Mouse (Mus musculus) liver, embryonic 11.5 days (tissue): ENCODE results near the gene Cnpy1. TPM values are rescaled to one million over a fixed set of nuclear protein-coding genes. Genes with fewer than 3 reads are reported as not detected.
A peak's percentile ranks its signal among the peaks of the same experiment; 100 is the strongest.

Experiments used
- ATAC-seq: fragments of 200-750 bp; cut with Nextera tagmentation; replicated peaks from 2 replicates; pipeline ENCODE4 v1.8.0; 2017; ENCODE audit warnings: moderate number of reproducible peaks, mild to moderate bottlenecking, moderate TSS enrichment, moderate library complexity; ENCODE audit not compliant: low FRiP score
- DNase-seq: peaks from one replicate; pipeline ENCODE4 v3.0.0-alpha.2; 2017; ENCODE audit warnings: low spot score
- H3K27ac ChIP-seq: fragments of 300-500 bp; sonication (generic); 2 replicates; pipeline ENCODE4 v1.5.1; 2014; ENCODE audit warnings: mild to moderate bottlenecking, low read depth, low read length, control low read depth
- H3K27me3 ChIP-seq: fragments of 300-500 bp; sonication (generic); replicated peaks from 2 replicates; pipeline ENCODE4 v1.6.1; 2014; ENCODE audit warnings: low read length, mixed read lengths; ENCODE audit not compliant: control insufficient read depth, insufficient read depth
- H3K36me3 ChIP-seq: fragments of 300-500 bp; sonication (generic); 2 replicates; pipeline ENCODE4 v1.6.1; 2014; ENCODE audit warnings: mild to moderate bottlenecking, low read length, moderate library complexity, mixed read lengths; ENCODE audit not compliant: control insufficient read depth, insufficient read depth
- H3K4me1 ChIP-seq: fragments of 300-500 bp; sonication (generic); replicated peaks from 2 replicates; pipeline ENCODE4 v1.6.1; 2014; ENCODE audit warnings: low read length, mixed read lengths; ENCODE audit not compliant: control insufficient read depth, insufficient read depth
- H3K4me2 ChIP-seq: fragments of 300-500 bp; sonication (generic); 2 replicates; pipeline ENCODE4 v1.6.1; 2014; ENCODE audit warnings: mild to moderate bottlenecking, control low read depth, moderate library complexity
- H3K4me3 ChIP-seq: fragments of 300-500 bp; sonication (generic); 2 replicates; pipeline ENCODE4 v1.5.1; 2014; ENCODE audit warnings: low read depth, low read length, control low read depth
- H3K9ac ChIP-seq: fragments of 300-500 bp; sonication (generic); 2 replicates; pipeline ENCODE4 v1.6.1; 2014; ENCODE audit warnings: low read depth, low read length, control low read depth
- H3K9me3 ChIP-seq: fragments of 300-500 bp; sonication (generic); 2 replicates; pipeline ENCODE4 v1.6.1; 2016; ENCODE audit warnings: low read length, inconsistent platforms, mixed read lengths; ENCODE audit not compliant: control insufficient read depth
- WGBS: fragments of 180-500 bp; shearing (Covaris S2); extraction: QIAGEN DNeasy Blood & Tissue Kit; methylation state at CpG from one replicate; pipeline ENCODE4 v1.1.7; 2014; 5-methylcytosine and 5-hydroxymethylcytosine counted together
- polyA plus RNA-seq: library from polyadenylated mRNA; unstranded; fragments of >200 nt; fragmentation: Nextera tagmentation; extraction: Ambion mirVana; gene quantifications from 2 replicates; pipeline ENCODE4 v1.2.1, GENCODE M21; 2014

Gene Cnpy1
- polyA plus RNA-seq, 1 experiment from 2014 or later = 0.16 TPM

DNA sequence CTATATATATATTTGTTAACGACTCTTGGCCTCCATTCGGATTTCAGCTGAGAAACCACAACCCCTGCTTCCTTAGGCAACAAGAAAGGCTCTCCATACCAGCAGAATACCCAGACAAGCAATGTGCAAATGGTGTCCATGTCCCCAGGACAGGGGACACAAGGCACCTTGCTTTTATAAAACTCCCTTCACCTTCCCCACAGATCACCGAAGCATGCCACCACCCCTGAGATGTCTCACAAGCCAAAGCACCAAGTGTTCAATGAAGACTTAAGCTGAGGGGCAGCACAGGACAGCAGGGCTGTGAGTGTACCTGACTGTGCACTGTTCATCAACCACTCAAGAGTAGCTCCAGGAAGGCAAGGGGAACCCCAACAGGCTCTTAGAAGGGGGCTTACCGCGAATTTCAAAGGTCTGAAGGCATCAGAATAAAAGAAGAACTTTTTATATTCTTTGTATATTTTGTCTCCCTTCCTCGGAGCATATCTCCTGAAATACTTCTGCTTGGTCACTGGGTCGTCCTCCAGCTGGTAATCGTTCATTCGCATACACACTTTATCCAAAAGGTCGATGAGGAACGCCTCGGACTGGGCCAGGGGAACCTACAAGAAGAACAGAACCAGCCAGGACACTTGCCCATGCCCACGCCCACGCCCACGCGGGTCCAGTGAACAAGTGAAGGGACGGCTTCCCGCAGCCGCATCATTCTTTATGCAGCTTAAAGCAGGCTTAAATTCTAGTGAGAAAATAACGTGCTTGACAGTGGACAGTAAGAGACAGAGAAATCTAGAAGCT lies 36.7 kb downstream of the Cnpy1 start:
- Histone ChIP-seq H3K9me3 (no peaks in the 10 kb centered on the region), H3K27me3 (peaks cover 74% of the 10 kb centered on the region), H3K4me1 (no peaks in the 10 kb centered on the region; the same call in 1 of the 2 replicates), H3K4me2 (no peak overlapping the region), H3K9ac (no peak overlapping the region), H3K4me3 (no peak overlapping the region), H3K27ac (no peak overlapping the region), H3K36me3 (no peaks in the 10 kb centered on the region)
- DNase-seq = no peak
- no peak for ATAC-seq
- WGBS = 13% methylated on average over 20 of the region's 20 CpGs

DNA sequence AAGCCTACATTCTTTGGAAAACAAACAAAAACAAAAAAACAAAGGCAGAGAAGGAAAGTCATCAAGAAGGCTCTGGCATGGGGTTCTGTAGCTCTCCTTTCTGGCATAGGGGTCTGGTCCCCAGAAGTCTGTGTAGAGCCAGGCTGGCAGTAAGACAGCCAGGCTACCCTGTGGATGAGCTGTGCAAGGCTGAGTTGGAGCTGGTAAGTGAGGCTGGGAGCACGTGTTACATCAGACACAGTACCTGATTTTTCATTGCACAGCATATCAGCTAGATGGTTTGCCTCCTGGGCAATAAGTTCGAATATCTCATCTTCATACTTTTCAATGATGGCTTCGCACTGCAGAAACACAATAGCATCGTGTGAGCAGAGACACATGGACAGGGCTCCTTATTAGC lies 38.6 kb downstream of the Cnpy1 start:
- Histone ChIP-seq H3K4me2 (no peak overlapping the region), H3K27ac (no peak overlapping the region), H3K27me3 (peaks cover 77% of the 10 kb centered on the region), H3K4me3 (no peak overlapping the region), H3K36me3 (no peaks in the 10 kb centered on the region), H3K4me1 (no peaks in the 10 kb centered on the region; the same call in 1 of the 2 replicates), H3K9ac (no peak overlapping the region), H3K9me3 (no peaks in the 10 kb centered on the region)
- DNase-seq = no peak
- WGBS = 70% methylated on average over 4 of the region's 4 CpGs
- ATAC-seq = no peak

DNA sequence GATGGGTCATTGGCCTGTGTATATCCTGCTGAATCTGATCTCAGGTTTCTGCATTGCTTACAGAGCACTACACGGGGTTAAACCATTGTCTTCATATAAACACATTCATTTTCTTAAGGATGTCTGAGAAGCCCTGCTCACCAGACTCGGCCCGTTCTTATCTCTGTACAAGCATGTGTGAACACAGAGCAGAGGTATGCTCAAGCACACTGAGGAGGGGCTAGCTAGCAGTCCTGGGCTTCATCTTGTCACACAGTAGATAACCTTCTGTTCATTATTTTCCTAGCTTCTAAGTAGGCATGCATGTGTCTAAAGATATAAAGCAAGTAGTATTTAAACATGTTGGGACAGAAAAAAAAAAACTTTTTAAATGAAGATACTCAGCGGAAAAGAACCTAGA lies 39.2 kb downstream of the Cnpy1 start:
- ATAC-seq (peak; percentile 90), DNase-seq (no peak)
- WGBS = 28% methylated on average over 4 of the region's 4 CpGs
- Histone ChIP-seq H3K9ac (no peak overlapping the region), H3K27ac (no peak overlapping the region), H3K9me3 (no peaks in the 10 kb centered on the region), H3K4me2 (no peak overlapping the region), H3K36me3 (no peaks in the 10 kb centered on the region), H3K27me3 (peaks cover 71% of the 10 kb centered on the region), H3K4me3 (no peak overlapping the region), H3K4me1 (no peaks in the 10 kb centered on the region; the same call in 1 of the 2 replicates)

DNA sequence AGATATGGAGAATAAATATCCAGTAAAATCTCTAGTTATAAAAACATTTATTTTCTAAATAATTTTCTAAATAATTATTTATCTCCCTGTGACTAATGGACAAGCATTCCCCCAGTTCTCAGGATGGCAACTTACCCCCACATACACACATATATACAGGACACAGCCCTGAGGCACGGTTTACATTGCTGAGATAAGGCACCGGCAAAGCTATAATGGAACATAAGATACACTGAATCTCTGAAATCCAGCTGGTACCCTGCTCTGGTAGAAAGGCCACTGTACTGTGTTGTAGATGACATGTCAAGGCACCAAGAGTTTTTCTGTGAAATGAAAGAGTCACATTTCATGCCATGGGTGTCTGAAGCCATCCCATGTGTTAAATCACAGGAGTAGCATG lies 40.9 kb downstream of the Cnpy1 start:
- DNase-seq (no peak), ATAC-seq (peak; percentile 65)
- Histone ChIP-seq H3K4me3 (no peak overlapping the region), H3K9ac (no peak overlapping the region), H3K9me3 (no peaks in the 10 kb centered on the region), H3K27ac (no peak overlapping the region), H3K4me2 (no peak overlapping the region), H3K4me1 (no peaks in the 10 kb centered on the region; the same call in 1 of the 2 replicates), H3K36me3 (no peaks in the 10 kb centered on the region), H3K27me3 (peaks cover 56% of the 10 kb centered on the region)
- 66% methylated on average over 2 of the region's 2 CpGs for WGBS

DNA sequence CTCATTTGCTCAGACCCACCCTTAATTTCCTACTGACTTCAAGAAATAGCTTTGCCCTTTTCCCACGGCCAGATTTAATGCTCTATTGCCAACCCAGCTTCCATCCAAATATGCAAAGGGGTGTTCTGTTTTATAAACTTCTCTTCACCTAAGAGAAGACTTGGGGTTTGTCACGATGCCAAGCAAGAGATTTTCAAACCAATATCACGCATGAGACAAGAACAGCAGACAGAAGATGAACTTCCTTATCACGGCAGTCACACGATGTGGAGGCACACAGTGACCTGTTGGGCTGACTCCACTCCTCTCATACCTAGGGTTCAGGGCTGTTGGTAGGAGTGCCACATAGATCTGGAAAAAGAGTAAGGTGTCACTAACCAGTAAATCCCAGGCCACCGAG lies 42.5 kb downstream of the Cnpy1 start:
- ATAC-seq (no peak), DNase-seq (no peak)
- Histone ChIP-seq H3K27ac (no peak overlapping the region), H3K4me3 (no peak overlapping the region), H3K27me3 (peaks cover 40% of the 10 kb centered on the region), H3K4me1 (no peaks in the 10 kb centered on the region), H3K9ac (no peak overlapping the region), H3K9me3 (no peaks in the 10 kb centered on the region), H3K36me3 (no peaks in the 10 kb centered on the region), H3K4me2 (no peak overlapping the region)
- 61% methylated on average over 6 of the region's 6 CpGs for WGBS

DNA sequence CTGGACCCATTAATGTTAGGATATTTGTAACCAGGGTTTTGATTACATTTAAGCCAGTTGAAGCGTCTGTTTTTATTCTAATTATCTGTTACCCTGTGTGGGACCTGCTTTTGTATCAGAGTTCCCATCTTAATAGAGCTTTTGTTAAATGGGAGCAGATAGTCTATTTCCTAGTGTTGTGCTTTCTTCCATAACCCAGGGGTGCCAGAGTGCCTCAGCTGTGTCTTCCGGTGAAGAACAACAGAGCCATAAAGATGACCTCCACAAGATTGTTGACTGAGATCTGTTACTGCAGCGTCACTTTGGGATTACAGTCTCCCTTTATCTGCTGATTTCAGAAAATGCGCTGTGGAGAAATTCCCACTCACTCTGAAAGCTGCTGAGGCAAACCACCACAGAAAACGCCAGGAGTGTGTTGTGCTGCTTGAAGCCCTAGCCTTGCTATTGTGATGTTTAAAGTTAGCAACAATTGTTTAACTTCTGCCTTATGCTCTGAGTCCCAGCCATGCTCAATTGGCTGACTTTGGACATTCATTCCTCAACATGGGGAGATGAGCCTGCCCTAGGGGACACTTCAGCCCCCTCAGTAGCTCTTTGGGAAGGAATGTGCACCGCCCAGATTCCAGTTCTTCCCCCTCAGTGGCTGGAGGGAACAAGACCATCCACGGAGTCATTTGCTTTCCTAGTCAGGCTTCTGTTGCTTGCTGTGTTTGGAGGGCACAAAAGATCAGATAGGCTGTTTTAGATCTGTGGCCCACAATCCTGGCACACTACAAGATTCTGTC lies 46.3 kb downstream of the Cnpy1 start:
- Histone ChIP-seq H3K27me3 (peaks cover 18% of the 10 kb centered on the region), H3K9me3 (no peaks in the 10 kb centered on the region), H3K4me1 (no peaks in the 10 kb centered on the region), H3K36me3 (no peaks in the 10 kb centered on the region), H3K27ac (no peak overlapping the region), H3K9ac (no peak overlapping the region), H3K4me2 (no peak overlapping the region), H3K4me3 (no peak overlapping the region)
- 47% methylated on average over 7 of the region's 7 CpGs for WGBS
- DNase-seq (no peak), ATAC-seq (no peak)

DNA sequence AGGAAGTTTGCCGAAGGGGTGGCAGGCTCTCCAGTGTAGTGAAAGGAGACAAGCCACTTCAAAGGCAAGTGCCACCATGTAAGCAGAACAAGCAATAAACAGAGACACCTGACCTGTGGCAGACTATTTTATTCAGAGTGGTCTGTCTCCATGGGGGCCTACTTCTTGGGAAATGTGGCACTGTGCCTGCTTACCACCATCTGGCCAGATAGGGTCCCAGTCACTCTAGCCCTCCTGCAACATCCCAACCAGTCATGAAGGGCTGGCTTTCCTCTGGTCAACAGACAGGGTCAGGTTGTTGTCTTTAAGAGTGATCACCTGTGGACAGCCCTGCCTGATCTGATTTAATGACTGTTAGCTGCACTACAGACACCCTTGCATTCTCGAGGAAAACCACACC lies 50.1 kb downstream of the Cnpy1 start:
- DNase-seq (no peak), ATAC-seq (no peak)
- WGBS = 47% methylated on average over 2 of the region's 2 CpGs
- no peak overlapping the region for H3K9ac ChIP-seq
- no peak overlapping the region for H3K4me3 ChIP-seq
- no peak overlapping the region for H3K27ac ChIP-seq
- H3K27me3 ChIP-seq = peaks cover 4% of the 10 kb centered on the region
- H3K36me3 ChIP-seq = no peaks in the 10 kb centered on the region
- H3K4me1 ChIP-seq = no peaks in the 10 kb centered on the region
- H3K4me2 ChIP-seq = no peak overlapping the region
- H3K9me3 ChIP-seq = no peaks in the 10 kb centered on the region

DNA sequence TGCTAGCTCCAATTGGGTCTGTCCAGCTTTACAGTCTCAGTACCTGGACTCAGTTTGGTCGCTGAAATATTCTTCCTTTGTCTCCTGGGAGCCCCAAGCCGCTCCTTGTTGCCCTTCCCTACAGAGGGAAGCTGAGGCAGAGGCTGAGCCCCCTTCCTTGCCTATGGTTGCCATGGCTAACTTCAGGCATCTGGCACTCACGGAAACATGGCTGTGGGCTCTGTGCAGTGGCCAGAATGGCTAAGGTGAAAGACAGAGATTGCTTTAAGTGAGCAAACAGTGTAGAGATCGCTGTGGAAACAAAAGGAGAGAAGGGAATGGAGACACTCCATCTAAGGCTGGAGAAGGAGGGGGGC lies 53.5 kb downstream of the Cnpy1 start:
- 63% methylated on average over 4 of the region's 4 CpGs for WGBS
- DNase-seq (no peak), ATAC-seq (no peak)
- no peak overlapping the region for H3K4me2 ChIP-seq
- no peak overlapping the region for H3K4me3 ChIP-seq
- H3K36me3 ChIP-seq = no peaks in the 10 kb centered on the region
- H3K9ac ChIP-seq = no peak overlapping the region
- no peak overlapping the region for H3K27ac ChIP-seq
- H3K9me3 ChIP-seq = no peaks in the 10 kb centered on the region
- no peaks in the 10 kb centered on the region for H3K4me1 ChIP-seq
- peaks cover 4% of the 10 kb centered on the region for H3K27me3 ChIP-seq
